Mouse (Mus musculus) lung, adult 2 months (tissue): ENCODE measurements at regions not wholly inside any gene's neighbourhood (a gene's known extent, or its start where the extent isn't known, plus 50 kb on each side); places are given as distances from the start of the nearest gene placed in this dataset.

Experiments used
- CTCF ChIP-seq: fragments of 200-500 bp; IDR thresholded peaks from 2 replicates; pipeline ENCODE4 v1.5.1; 2011; ENCODE audit warnings: mild to moderate bottlenecking, low read length, control low read depth; ENCODE audit not compliant: insufficient read depth
- POLR2A ChIP-seq: fragments of 200-500 bp; IDR thresholded peaks from 2 replicates; pipeline ENCODE4 v1.6.1; 2011; ENCODE audit warnings: low read depth, mild to moderate bottlenecking, control low read depth, low read length, borderline replicate concordance; ENCODE audit errors: extremely low read depth

- no peak for TF ChIP-seq CTCF
- no peak for TF ChIP-seq POLR2A
Measured at GRCm38 (mm10) chr7:71937731-71938130, 368.7 kb downstream of the Mctp2 start.
